Mouse (Mus musculus) thymus, adult 2 months (tissue): ENCODE results near the gene Rpl36al.
"Not testable (repeated sequence)": the region's sequence is repeated elsewhere in the genome, so short reads cannot be mapped to it uniquely, and the experiment has no call there.

Experiments used
- CTCF ChIP-seq: fragments of 200-500 bp; IDR thresholded peaks from 2 replicates; pipeline ENCODE4 v1.5.1; 2012; ENCODE audit warnings: mild to moderate bottlenecking, control low read depth, low read length, moderate library complexity, borderline replicate concordance; ENCODE audit not compliant: control insufficient read depth, poor library complexity, insufficient read depth; ENCODE audit errors: extremely low read depth
- POLR2A ChIP-seq: fragments of 200-500 bp; IDR thresholded peaks from 2 replicates; pipeline ENCODE4 v1.6.1; 2012; ENCODE audit warnings: mild to moderate bottlenecking, low read length, control low read depth, moderate library complexity; ENCODE audit not compliant: control insufficient read depth, poor library complexity, insufficient read depth; ENCODE audit errors: extremely low read depth

GRCm38 (mm10) chr12:69158765-69159577 is 24.9 kb downstream of the Rpl36al start, which contains the start of gene Rps29:
- TF ChIP-seq CTCF = not testable (repeated sequence)
- peak; percentile 83 for TF ChIP-seq POLR2A
